Mouse (Mus musculus): Measurements from ENCODE around the gene Ccnj. TPM values are rescaled to one million over a fixed set of nuclear protein-coding genes. Genes with fewer than 3 reads are reported as not detected.
A peak's percentile ranks its signal among the peaks of the same experiment; 100 is the strongest.

Ccnj gene
- polyA plus RNA-seq, 1 experiment from 2014 or later, result 7.7 TPM

DNA sequence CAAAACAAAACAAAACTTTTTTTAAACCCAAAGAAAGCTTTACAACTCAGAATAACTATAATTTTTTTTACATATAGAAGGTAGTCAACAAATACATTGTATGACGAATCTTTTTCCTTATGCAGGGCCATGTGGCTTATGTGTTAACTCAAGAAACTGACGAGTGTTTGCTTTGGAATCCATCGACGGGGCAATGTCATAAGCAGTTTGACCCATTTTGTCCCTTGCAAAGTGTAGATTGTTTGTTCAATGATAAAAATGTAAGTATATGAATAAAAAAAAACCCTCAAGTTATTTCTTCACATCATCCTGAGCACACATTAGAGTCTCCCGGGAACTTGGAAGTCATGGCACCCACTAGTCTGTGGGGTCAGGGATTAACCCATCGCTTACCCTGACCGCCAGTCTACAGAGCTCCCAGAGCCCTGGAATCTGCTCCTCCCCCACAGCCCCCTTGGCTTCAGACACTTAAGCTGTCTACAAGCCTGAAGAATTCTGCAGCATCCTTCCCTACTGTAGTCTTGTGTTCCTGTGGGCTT, 15.4 kb upstream of the Ccnj start:
- WGBS, result 59% methylated on average over 7 of the region's 7 CpGs
- H3K36me3 ChIP-seq (ENCODE audit: control insufficient read depth, insufficient read depth, low read length), result no peaks in the 10 kb centered on the region
- ATAC-seq (ENCODE audit: insufficient number of reproducible peaks, insufficient read depth, low FRiP score, low read depth), result no peak

GRCm38 (mm10) chr19:40817901-40818532, 13.1 kb upstream of the Ccnj start:
- Histone ChIP-seq H3K4me1 (ENCODE audit: control insufficient read depth, insufficient read depth, low read length) (no peaks in the 10 kb centered on the region), H3K9me3 (ENCODE audit: control insufficient read depth, low read depth, low read length) (no peaks in the 10 kb centered on the region), H3K4me2 (replicated peaks; ENCODE audit: low read depth, low read length) (no peak overlapping the region), H3K9ac (replicated peaks; ENCODE audit: low read depth, low read length) (no peak overlapping the region), H3K4me3 (ENCODE audit: low read depth, low read length) (no peak overlapping the region), H3K27me3 (ENCODE audit: control insufficient read depth, insufficient read depth, low read length) (no peaks in the 10 kb centered on the region), H3K36me3 (ENCODE audit: control insufficient read depth, insufficient read depth, low read length) (no peaks in the 10 kb centered on the region), H3K27ac (ENCODE audit: low read length) (no peak overlapping the region)
- no peak for ATAC-seq (ENCODE audit: insufficient number of reproducible peaks, insufficient read depth, low FRiP score, low read depth)
- WGBS, result 87% methylated on average over 6 of the region's 6 CpGs

More for the DNA sequence above, 15.4 kb upstream of the Ccnj start:
- no peak overlapping the region for H3K9ac ChIP-seq (replicated peaks; ENCODE audit: low read depth, low read length)
- no peak overlapping the region for H3K27ac ChIP-seq (ENCODE audit: low read length)
- no peaks in the 10 kb centered on the region for H3K4me1 ChIP-seq (ENCODE audit: control insufficient read depth, insufficient read depth, low read length)
- H3K27me3 ChIP-seq (ENCODE audit: control insufficient read depth, insufficient read depth, low read length), result no peaks in the 10 kb centered on the region
- no peak overlapping the region for H3K4me2 ChIP-seq (replicated peaks; ENCODE audit: low read depth, low read length)
- no peaks in the 10 kb centered on the region for H3K9me3 ChIP-seq (ENCODE audit: control insufficient read depth, low read depth, low read length)
- H3K4me3 ChIP-seq (ENCODE audit: low read depth, low read length), result no peak overlapping the region

DNA sequence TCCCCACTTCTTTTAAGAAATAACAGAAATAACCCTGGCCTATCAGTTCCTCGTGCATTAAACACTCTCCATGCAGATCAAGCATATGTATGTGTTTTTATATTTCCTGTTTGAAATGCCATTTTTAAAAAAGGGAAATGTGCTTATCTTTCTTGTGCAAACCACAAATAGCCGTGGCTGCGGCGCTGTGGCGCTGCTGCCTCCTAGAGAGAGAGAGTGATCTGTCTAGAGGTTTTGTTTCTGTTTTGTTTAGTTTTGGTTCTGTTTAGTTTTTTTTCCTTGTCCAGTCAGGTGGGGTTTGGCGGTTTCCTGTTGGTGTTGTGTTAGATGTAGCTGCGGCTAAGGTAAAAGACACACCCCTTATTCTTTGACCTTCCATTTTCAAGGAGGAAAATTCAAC, 12.3 kb upstream of the Ccnj start:
- no peaks in the 10 kb centered on the region for H3K9me3 ChIP-seq (ENCODE audit: control insufficient read depth, low read depth, low read length)
- no peak overlapping the region for H3K27ac ChIP-seq (ENCODE audit: low read length)
- H3K9ac ChIP-seq (replicated peaks; ENCODE audit: low read depth, low read length), result no peak overlapping the region
- no peaks in the 10 kb centered on the region for H3K27me3 ChIP-seq (ENCODE audit: control insufficient read depth, insufficient read depth, low read length)
- H3K4me1 ChIP-seq (ENCODE audit: control insufficient read depth, insufficient read depth, low read length), result no peaks in the 10 kb centered on the region
- no peak overlapping the region for H3K4me2 ChIP-seq (replicated peaks; ENCODE audit: low read depth, low read length)
- no peaks in the 10 kb centered on the region for H3K36me3 ChIP-seq (ENCODE audit: control insufficient read depth, insufficient read depth, low read length)
- 59% methylated on average over 7 of the region's 7 CpGs for WGBS
- ATAC-seq (ENCODE audit: insufficient number of reproducible peaks, insufficient read depth, low FRiP score, low read depth), result no peak
- H3K4me3 ChIP-seq (ENCODE audit: low read depth, low read length), result no peak overlapping the region

- Histone ChIP-seq H3K9me3 (ENCODE audit: control insufficient read depth, low read depth, low read length) (no peaks in the 10 kb centered on the region), H3K4me1 (ENCODE audit: control insufficient read depth, insufficient read depth, low read length) (no peaks in the 10 kb centered on the region), H3K27ac (ENCODE audit: low read length) (no peak overlapping the region), H3K36me3 (ENCODE audit: control insufficient read depth, insufficient read depth, low read length) (no peaks in the 10 kb centered on the region), H3K9ac (replicated peaks; ENCODE audit: low read depth, low read length) (no peak overlapping the region), H3K4me2 (replicated peaks; ENCODE audit: low read depth, low read length) (no peak overlapping the region), H3K27me3 (ENCODE audit: control insufficient read depth, insufficient read depth, low read length) (no peaks in the 10 kb centered on the region), H3K4me3 (ENCODE audit: low read depth, low read length) (no peak overlapping the region)
- ATAC-seq (ENCODE audit: insufficient number of reproducible peaks, insufficient read depth, low FRiP score, low read depth), result no peak
- WGBS, result 76% methylated on average over 4 of the region's 4 CpGs
Observed at GRCm38 (mm10) chr19:40821306-40821825, 9.7 kb upstream of the Ccnj start.

- WGBS, result 61% methylated on average over 5 of the region's 5 CpGs
- Histone ChIP-seq H3K27me3 (ENCODE audit: control insufficient read depth, insufficient read depth, low read length) (no peaks in the 10 kb centered on the region), H3K9me3 (ENCODE audit: control insufficient read depth, low read depth, low read length) (no peaks in the 10 kb centered on the region), H3K36me3 (ENCODE audit: control insufficient read depth, insufficient read depth, low read length) (no peaks in the 10 kb centered on the region), H3K4me3 (ENCODE audit: low read depth, low read length) (no peak overlapping the region), H3K4me1 (ENCODE audit: control insufficient read depth, insufficient read depth, low read length) (peaks cover 4% of the 10 kb centered on the region; the same call in 1 of the 2 replicates), H3K4me2 (replicated peaks; ENCODE audit: low read depth, low read length) (no peak overlapping the region), H3K9ac (replicated peaks; ENCODE audit: low read depth, low read length) (no peak overlapping the region), H3K27ac (ENCODE audit: low read length) (no peak overlapping the region)
- ATAC-seq (ENCODE audit: insufficient number of reproducible peaks, insufficient read depth, low FRiP score, low read depth), result no peak
Observed at GRCm38 (mm10) chr19:40825636-40826035, 5.4 kb upstream of the Ccnj start.

DNA sequence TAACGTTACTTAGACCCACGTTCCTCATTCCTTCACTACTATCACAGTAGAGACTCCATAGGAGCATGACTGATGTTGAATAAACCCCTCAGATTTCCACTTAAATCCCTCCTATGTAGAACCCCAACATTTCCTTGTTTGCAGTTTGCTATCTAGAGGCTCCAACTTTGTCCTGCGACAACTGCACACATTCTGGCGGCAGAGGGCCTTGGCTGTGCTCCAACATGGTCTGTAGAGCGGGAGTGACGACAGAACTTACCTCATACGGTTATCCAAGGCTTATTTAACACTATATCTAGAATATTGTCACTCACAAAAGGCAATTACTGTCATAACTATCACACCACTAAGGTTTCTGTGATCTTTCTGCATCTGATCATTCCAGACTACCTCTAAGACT, 4.3 kb upstream of the Ccnj start:
- Histone ChIP-seq H3K9me3 (ENCODE audit: control insufficient read depth, low read depth, low read length) (no peaks in the 10 kb centered on the region), H3K4me2 (replicated peaks; ENCODE audit: low read depth, low read length) (no peak overlapping the region), H3K4me1 (ENCODE audit: control insufficient read depth, insufficient read depth, low read length) (peaks cover 4% of the 10 kb centered on the region; the same call in 1 of the 2 replicates), H3K4me3 (ENCODE audit: low read depth, low read length) (no peak overlapping the region), H3K9ac (replicated peaks; ENCODE audit: low read depth, low read length) (no peak overlapping the region), H3K36me3 (ENCODE audit: control insufficient read depth, insufficient read depth, low read length) (no peaks in the 10 kb centered on the region), H3K27me3 (ENCODE audit: control insufficient read depth, insufficient read depth, low read length) (no peaks in the 10 kb centered on the region), H3K27ac (ENCODE audit: low read length) (no peak overlapping the region)
- no peak for ATAC-seq (ENCODE audit: insufficient number of reproducible peaks, insufficient read depth, low FRiP score, low read depth)
- WGBS, result 71% methylated on average over 7 of the region's 7 CpGs

GRCm38 (mm10) chr19:40830198-40830597, 881 bp upstream of the Ccnj start:
- Histone ChIP-seq H3K36me3 (ENCODE audit: control insufficient read depth, insufficient read depth, low read length) (no peaks in the 10 kb centered on the region), H3K27ac (ENCODE audit: low read length) (no peak overlapping the region), H3K9me3 (ENCODE audit: control insufficient read depth, low read depth, low read length) (no peaks in the 10 kb centered on the region), H3K27me3 (ENCODE audit: control insufficient read depth, insufficient read depth, low read length) (no peaks in the 10 kb centered on the region), H3K4me3 (ENCODE audit: low read depth, low read length) (peak overlapping the region; percentile 94), H3K4me1 (ENCODE audit: control insufficient read depth, insufficient read depth, low read length) (peaks cover 12% of the 10 kb centered on the region; the same call in 1 of the 2 replicates), H3K9ac (replicated peaks; ENCODE audit: low read depth, low read length) (peak overlapping the region; percentile 96), H3K4me2 (replicated peaks; ENCODE audit: low read depth, low read length) (peak overlapping the region; percentile 75)
- ATAC-seq (ENCODE audit: insufficient number of reproducible peaks, insufficient read depth, low FRiP score, low read depth), result no peak
- WGBS, result 52% methylated on average over 7 of the region's 7 CpGs

GRCm38 (mm10) chr19:40831416-40832201, 530 bp downstream of the Ccnj start:
- Histone ChIP-seq H3K36me3 (ENCODE audit: control insufficient read depth, insufficient read depth, low read length) (peaks cover under 1% of the 10 kb centered on the region; the same call in 1 of the 2 replicates), H3K27ac (ENCODE audit: low read length) (peak overlapping the region; percentile 91), H3K9me3 (ENCODE audit: control insufficient read depth, low read depth, low read length) (no peaks in the 10 kb centered on the region), H3K4me2 (replicated peaks; ENCODE audit: low read depth, low read length) (peak overlapping the region; percentile 75), H3K9ac (replicated peaks; ENCODE audit: low read depth, low read length) (peak overlapping the region; percentile 96), H3K4me3 (ENCODE audit: low read depth, low read length) (peak overlapping the region; percentile 94), H3K4me1 (ENCODE audit: control insufficient read depth, insufficient read depth, low read length) (peaks cover 12% of the 10 kb centered on the region; the same call in 1 of the 2 replicates), H3K27me3 (ENCODE audit: control insufficient read depth, insufficient read depth, low read length) (no peaks in the 10 kb centered on the region)
- peak; percentile 60 for ATAC-seq (ENCODE audit: insufficient number of reproducible peaks, insufficient read depth, low FRiP score, low read depth)
- WGBS, result under 1% methylated on average over 74 of the region's 76 CpGs

Data from stomach, embryonic 14.5 days (tissue).